Mouse (Mus musculus): ENCODE measurements around the gene Ccr10. TPM values are rescaled to one million over a fixed set of nuclear protein-coding genes. Genes with fewer than 3 reads are reported as not detected.

Ccr10 gene
- polyA plus RNA-seq, 2 experiments: not detected

DNA sequence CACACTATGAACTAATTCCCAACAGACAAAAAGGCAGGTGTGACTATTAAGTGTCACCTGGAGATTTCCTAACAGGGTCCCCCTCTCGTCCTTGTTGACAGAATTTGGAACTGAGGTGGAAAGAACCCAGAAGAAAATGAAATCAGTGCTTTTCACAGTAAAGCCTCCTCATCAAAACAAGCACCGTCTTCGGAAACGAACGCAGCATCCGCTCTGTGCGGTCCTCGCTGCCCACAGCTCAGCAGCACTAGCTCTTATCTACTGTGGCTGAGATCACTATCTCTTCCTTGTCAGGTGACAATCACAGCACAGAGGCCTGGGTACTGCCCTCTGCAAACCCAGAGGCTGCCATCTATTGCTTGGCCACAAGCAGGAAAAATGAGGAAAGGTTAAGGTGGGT lies 20.9 kb upstream of the Ccr10 start:
- Histone ChIP-seq H3K9me3 (ENCODE audit: control insufficient read depth, low read length) (no peaks in the 10 kb centered on the region), H3K9ac (replicated peaks) (no peak overlapping the region), H3K4me1 (replicated peaks; ENCODE audit: control insufficient read depth in 2 of 2, insufficient read depth in 2 of 2, low read length in 1 of 2) (peaks cover 10 to 20% of the 10 kb centered on the region in 2 experiments), H3K27ac (no peak overlapping the region), H3K4me3 (ENCODE audit: insufficient read depth in 1 of 2, low read depth in 2 of 2, low read length in 2 of 2) (no peak overlapping the region), H3K4me2 (ENCODE audit: low read depth) (no peak overlapping the region), H3K27me3 (ENCODE audit: control insufficient read depth, insufficient read depth, low read length) (no peaks in the 10 kb centered on the region), H3K36me3 (replicated peaks; ENCODE audit: control insufficient read depth, insufficient read depth, low read depth) (peaks cover 15% of the 10 kb centered on the region; the same call in 1 of the 2 replicates)
- 81% methylated on average over 8 of the region's 8 CpGs for WGBS (ENCODE audit: insufficient replicate concordance)
- TF ChIP-seq EP300 (IDR thresholded peaks at IDR 0.05; ENCODE audit: low read depth) (no peak), CTCF (IDR thresholded peaks at IDR 0.05; ENCODE audit: low read depth) (no peak)
- ATAC-seq (ENCODE audit: insufficient read depth) (no peak), DNase-seq (ENCODE audit: low read depth in 3 of 3, low spot score in 3 of 3) (no peak)

DNA sequence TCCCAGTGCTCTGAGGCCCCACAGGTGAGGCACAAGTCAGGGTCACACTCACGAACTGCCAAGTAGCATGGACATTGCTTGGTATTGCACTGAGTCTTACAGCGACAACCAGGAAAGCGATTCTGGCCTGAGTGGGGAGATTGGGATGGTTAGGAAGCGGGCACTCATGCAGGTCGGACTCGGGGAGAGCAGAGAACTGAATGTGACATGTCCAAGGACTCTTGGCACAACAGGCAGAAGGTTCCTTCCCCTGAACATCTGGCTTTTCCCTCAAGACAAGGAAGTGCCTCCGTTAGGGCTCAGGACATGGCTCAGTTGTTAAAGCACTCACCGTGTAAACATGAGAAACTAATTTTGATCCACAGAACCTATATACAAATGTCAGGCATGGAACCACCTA lies 20.3 kb upstream of the Ccr10 start:
- H3K27me3 ChIP-seq (ENCODE audit: control insufficient read depth, insufficient read depth, low read length): no peaks in the 10 kb centered on the region
- H3K4me3 ChIP-seq (ENCODE audit: insufficient read depth in 1 of 2, low read depth in 2 of 2, low read length in 2 of 2): no peak overlapping the region
- peaks cover 15% of the 10 kb centered on the region; the same call in 1 of the 2 replicates for H3K36me3 ChIP-seq (replicated peaks; ENCODE audit: control insufficient read depth, insufficient read depth, low read depth)
- H3K27ac ChIP-seq: no peak overlapping the region
- peaks cover 14 to 24% of the 10 kb centered on the region in 2 experiments for H3K4me1 ChIP-seq (replicated peaks; ENCODE audit: control insufficient read depth in 2 of 2, insufficient read depth in 2 of 2, low read length in 1 of 2)
- no peak overlapping the region for H3K4me2 ChIP-seq (ENCODE audit: low read depth)
- DNase-seq (ENCODE audit: low read depth in 3 of 3, low spot score in 3 of 3) (no peak), ATAC-seq (ENCODE audit: insufficient read depth) (no peak)
- WGBS (ENCODE audit: insufficient replicate concordance): 75% methylated on average over 8 of the region's 8 CpGs
- no peak overlapping the region for H3K9ac ChIP-seq (replicated peaks)
- TF ChIP-seq EP300 (IDR thresholded peaks at IDR 0.05; ENCODE audit: low read depth): no peak
- no peak for TF ChIP-seq CTCF (IDR thresholded peaks at IDR 0.05; ENCODE audit: low read depth)
- H3K9me3 ChIP-seq (ENCODE audit: control insufficient read depth, low read length): no peaks in the 10 kb centered on the region

DNA sequence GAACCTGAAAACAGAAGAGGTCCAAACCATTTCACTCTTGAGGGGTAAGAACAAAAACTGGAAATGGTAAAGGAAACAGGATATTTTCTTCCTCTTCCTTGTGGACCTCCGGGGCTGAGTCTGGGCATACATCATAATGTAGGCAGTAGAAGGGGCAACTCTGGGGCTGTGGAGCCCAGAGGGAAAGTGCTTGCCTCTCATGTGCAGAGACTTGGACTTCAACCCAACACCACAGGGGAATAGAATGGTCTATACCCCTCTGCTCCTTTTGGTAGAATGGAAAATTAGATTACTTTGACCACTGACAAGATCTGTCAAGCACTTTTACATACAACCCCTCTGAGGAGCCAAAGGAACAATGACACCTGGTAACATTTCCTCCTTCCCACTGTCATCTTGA lies 19.9 kb upstream of the Ccr10 start:
- peaks cover 14% of the 10 kb centered on the region; the same call in 1 of the 2 replicates for H3K36me3 ChIP-seq (replicated peaks; ENCODE audit: control insufficient read depth, insufficient read depth, low read depth)
- no peaks in the 10 kb centered on the region for H3K27me3 ChIP-seq (ENCODE audit: control insufficient read depth, insufficient read depth, low read length)
- no peak overlapping the region for H3K4me3 ChIP-seq (ENCODE audit: insufficient read depth in 1 of 2, low read depth in 2 of 2, low read length in 2 of 2)
- H3K9me3 ChIP-seq (ENCODE audit: control insufficient read depth, low read length): no peaks in the 10 kb centered on the region
- H3K27ac ChIP-seq: no peak overlapping the region
- H3K4me1 ChIP-seq (replicated peaks; ENCODE audit: control insufficient read depth in 2 of 2, insufficient read depth in 2 of 2, low read length in 1 of 2): peaks cover 17 to 28% of the 10 kb centered on the region in 2 experiments
- H3K9ac ChIP-seq (replicated peaks): no peak overlapping the region
- no peak overlapping the region for H3K4me2 ChIP-seq (ENCODE audit: low read depth)
- no peak for DNase-seq (ENCODE audit: low read depth in 3 of 3, low spot score in 3 of 3)
- 27% methylated on average over 1 of the region's 1 CpGs for WGBS (ENCODE audit: insufficient replicate concordance)
- no peak for ATAC-seq (ENCODE audit: insufficient read depth)
- no peak for TF ChIP-seq EP300 (IDR thresholded peaks at IDR 0.05; ENCODE audit: low read depth)
- no peak for TF ChIP-seq CTCF (IDR thresholded peaks at IDR 0.05; ENCODE audit: low read depth)

DNA sequence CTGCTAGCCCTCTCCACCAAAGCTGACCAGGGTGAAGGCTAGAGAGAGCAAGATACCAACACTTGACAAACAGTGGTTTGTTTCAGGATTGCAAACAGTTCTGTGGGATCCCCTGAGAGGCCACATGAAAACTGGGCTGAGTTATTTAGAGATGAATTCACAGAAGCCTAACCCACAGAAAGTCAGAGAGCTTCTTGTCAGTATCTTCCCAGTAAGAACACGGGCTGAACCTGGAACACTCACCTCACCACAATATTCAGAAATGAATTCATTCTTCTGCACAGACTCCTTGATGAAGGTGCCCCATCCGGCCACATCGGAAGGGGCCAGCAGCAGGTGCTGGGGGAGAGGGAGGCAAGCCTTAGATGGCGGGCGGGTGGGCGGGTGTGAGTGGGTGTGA lies 19.4 kb upstream of the Ccr10 start:
- peaks cover 13% of the 10 kb centered on the region; the same call in 1 of the 2 replicates for H3K36me3 ChIP-seq (replicated peaks; ENCODE audit: control insufficient read depth, insufficient read depth, low read depth)
- H3K4me3 ChIP-seq (ENCODE audit: insufficient read depth in 1 of 2, low read depth in 2 of 2, low read length in 2 of 2): no peak overlapping the region
- no peak for TF ChIP-seq CTCF (IDR thresholded peaks at IDR 0.05; ENCODE audit: low read depth)
- no peak for TF ChIP-seq EP300 (IDR thresholded peaks at IDR 0.05; ENCODE audit: low read depth)
- 77% methylated on average over 6 of the region's 6 CpGs for WGBS (ENCODE audit: insufficient replicate concordance)
- DNase-seq (ENCODE audit: low read depth in 3 of 3, low spot score in 3 of 3) (no peak), ATAC-seq (ENCODE audit: insufficient read depth) (no peak)
- H3K4me2 ChIP-seq (ENCODE audit: low read depth): no peak overlapping the region
- H3K27me3 ChIP-seq (ENCODE audit: control insufficient read depth, insufficient read depth, low read length): no peaks in the 10 kb centered on the region
- no peak overlapping the region for H3K27ac ChIP-seq
- peaks cover 15 to 27% of the 10 kb centered on the region in 2 experiments for H3K4me1 ChIP-seq (replicated peaks; ENCODE audit: control insufficient read depth in 2 of 2, insufficient read depth in 2 of 2, low read length in 1 of 2)
- H3K9me3 ChIP-seq (ENCODE audit: control insufficient read depth, low read length): no peaks in the 10 kb centered on the region
- no peak overlapping the region for H3K9ac ChIP-seq (replicated peaks)

DNA sequence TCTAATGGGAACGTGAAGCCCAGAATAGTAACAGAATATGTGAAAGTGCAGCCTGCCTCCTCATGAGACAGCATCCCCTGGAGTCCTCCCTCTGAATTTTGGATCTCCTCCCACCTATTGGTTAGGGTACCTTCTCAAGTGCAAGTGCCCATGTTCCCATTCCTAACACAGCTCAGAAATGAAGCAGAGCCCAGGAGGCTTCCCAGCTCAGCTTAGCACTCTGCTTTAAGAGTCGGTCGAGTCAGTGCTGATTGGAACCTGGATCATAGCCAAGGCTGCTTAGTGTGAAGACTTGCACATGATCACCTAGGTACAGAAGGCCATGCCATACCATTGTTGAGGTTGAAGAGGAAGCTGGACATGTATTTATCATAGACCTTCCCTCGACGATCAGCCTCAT lies 18.9 kb upstream of the Ccr10 start:
- H3K27ac ChIP-seq: no peak overlapping the region
- no peak for DNase-seq (ENCODE audit: low read depth in 3 of 3, low spot score in 3 of 3)
- WGBS (ENCODE audit: insufficient replicate concordance): 69% methylated on average over 5 of the region's 5 CpGs

More for the DNA sequence above, 18.9 kb upstream of the Ccr10 start:
- TF ChIP-seq EP300 (IDR thresholded peaks at IDR 0.05; ENCODE audit: low read depth): no peak
- TF ChIP-seq CTCF (IDR thresholded peaks at IDR 0.05; ENCODE audit: low read depth): no peak
- Histone ChIP-seq H3K4me1 (replicated peaks; ENCODE audit: control insufficient read depth in 2 of 2, insufficient read depth in 2 of 2, low read length in 1 of 2) (peaks cover 16 to 27% of the 10 kb centered on the region in 2 experiments), H3K36me3 (replicated peaks; ENCODE audit: control insufficient read depth, insufficient read depth, low read depth) (peaks cover 9% of the 10 kb centered on the region; the same call in 1 of the 2 replicates), H3K9ac (replicated peaks) (no peak overlapping the region), H3K9me3 (ENCODE audit: control insufficient read depth, low read length) (no peaks in the 10 kb centered on the region), H3K4me3 (ENCODE audit: insufficient read depth in 1 of 2, low read depth in 2 of 2, low read length in 2 of 2) (no peak overlapping the region), H3K27me3 (ENCODE audit: control insufficient read depth, insufficient read depth, low read length) (no peaks in the 10 kb centered on the region), H3K4me2 (ENCODE audit: low read depth) (no peak overlapping the region)
- ATAC-seq (ENCODE audit: insufficient read depth): no peak

All from liver, embryonic 14.5 days (tissue).